Mouse (Mus musculus) erythroblast, embryonic 14.5 days (primary cell): ENCODE results near the gene Bpifa1.

Source experiments
- GATA1 ChIP-seq: IDR thresholded peaks from 2 replicates; pipeline ENCODE4 v1.6.1; 2012; ENCODE audit warnings: low read length, inconsistent platforms, mixed read lengths
- TAL1 ChIP-seq: IDR thresholded peaks from 3 replicates; pipeline ENCODE4 v1.6.1; 2012; ENCODE audit warnings: low read length, inconsistent platforms, mixed read lengths

DNA sequence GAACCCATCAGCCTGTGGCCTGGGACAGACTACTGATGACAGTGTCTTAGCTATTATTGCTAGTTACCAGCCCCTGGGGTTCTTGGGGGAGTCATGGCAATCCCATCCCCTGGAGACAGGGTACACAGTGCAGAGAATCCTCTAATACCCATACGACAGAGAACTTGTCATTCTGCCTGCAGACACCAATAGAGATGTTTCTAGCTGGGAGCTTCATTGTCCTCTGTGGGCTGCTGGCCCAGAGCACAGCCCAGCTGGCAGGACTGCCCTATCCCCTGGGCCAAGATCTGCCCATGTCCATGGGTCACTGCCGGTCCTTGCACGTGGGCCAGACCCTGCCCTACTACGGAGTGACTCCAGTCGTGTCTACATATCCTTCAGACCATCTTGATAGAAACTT, 20.6 kb downstream of the Bpifa1 start:
- TF ChIP-seq TAL1 = no peak
- no peak for TF ChIP-seq GATA1
